Mouse (Mus musculus): ENCODE measurements around the gene Aqp7. TPM values are rescaled to one million over a fixed set of nuclear protein-coding genes. Genes with fewer than 3 reads are reported as not detected.

Aqp7 gene
- polyA plus RNA-seq, 1 experiment from 2014 or later, result not detected

DNA sequence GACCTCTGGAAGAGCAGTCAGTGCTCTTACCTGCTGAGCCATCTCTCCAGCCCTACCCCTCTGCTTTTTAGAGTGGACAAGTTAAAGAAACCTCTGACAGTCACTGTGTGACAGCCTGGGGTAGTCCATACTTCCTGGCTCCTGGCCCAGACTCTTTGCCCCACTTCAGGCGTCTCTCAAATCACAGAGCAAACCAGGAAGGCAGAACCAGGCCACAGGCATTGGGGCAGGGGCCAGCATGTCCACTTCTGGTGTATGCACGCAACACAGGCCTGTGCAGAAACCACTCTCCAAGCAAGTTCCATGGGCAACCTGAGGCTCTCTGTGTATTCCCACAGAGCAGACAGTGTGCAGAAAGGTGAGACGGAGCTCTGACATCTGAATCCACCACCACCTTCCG, 17.3 kb upstream of the Aqp7 start:
- WGBS, result 91% methylated on average over 4 of the region's 4 CpGs
- no peaks in the 10 kb centered on the region for H3K27me3 ChIP-seq (ENCODE audit: control insufficient read depth, insufficient read depth, low read length)
- no peak for ATAC-seq (ENCODE audit: low FRiP score)

GRCm38 (mm10) chr4:41063894-41064673, 16.1 kb upstream of the Aqp7 start:
- Histone ChIP-seq H3K36me3 (replicated peaks; ENCODE audit: control insufficient read depth, insufficient read depth) (no peaks in the 10 kb centered on the region), H3K9ac (no peak overlapping the region), H3K9me3 (ENCODE audit: control insufficient read depth, low read length) (no peaks in the 10 kb centered on the region), H3K4me2 (replicated peaks) (no peak overlapping the region), H3K4me1 (replicated peaks; ENCODE audit: control insufficient read depth, insufficient read depth, low read length) (no peaks in the 10 kb centered on the region), H3K4me3 (replicated peaks; ENCODE audit: low read length) (no peak overlapping the region), H3K27ac (no peak overlapping the region), H3K27me3 (ENCODE audit: control insufficient read depth, insufficient read depth, low read length) (no peaks in the 10 kb centered on the region)
- DNase-seq (ENCODE audit: low spot score) (no peak), ATAC-seq (ENCODE audit: low FRiP score) (no peak)
- WGBS, result 21% methylated on average over 16 of the region's 16 CpGs

More for the DNA sequence above, 17.3 kb upstream of the Aqp7 start:
- no peak overlapping the region for H3K9ac ChIP-seq
- no peak overlapping the region for H3K27ac ChIP-seq
- no peaks in the 10 kb centered on the region for H3K4me1 ChIP-seq (replicated peaks; ENCODE audit: control insufficient read depth, insufficient read depth, low read length)
- H3K36me3 ChIP-seq (replicated peaks; ENCODE audit: control insufficient read depth, insufficient read depth), result no peaks in the 10 kb centered on the region
- H3K4me2 ChIP-seq (replicated peaks), result no peak overlapping the region
- no peaks in the 10 kb centered on the region for H3K9me3 ChIP-seq (ENCODE audit: control insufficient read depth, low read length)
- H3K4me3 ChIP-seq (replicated peaks; ENCODE audit: low read length), result no peak overlapping the region
- no peak for DNase-seq (ENCODE audit: low spot score)

DNA sequence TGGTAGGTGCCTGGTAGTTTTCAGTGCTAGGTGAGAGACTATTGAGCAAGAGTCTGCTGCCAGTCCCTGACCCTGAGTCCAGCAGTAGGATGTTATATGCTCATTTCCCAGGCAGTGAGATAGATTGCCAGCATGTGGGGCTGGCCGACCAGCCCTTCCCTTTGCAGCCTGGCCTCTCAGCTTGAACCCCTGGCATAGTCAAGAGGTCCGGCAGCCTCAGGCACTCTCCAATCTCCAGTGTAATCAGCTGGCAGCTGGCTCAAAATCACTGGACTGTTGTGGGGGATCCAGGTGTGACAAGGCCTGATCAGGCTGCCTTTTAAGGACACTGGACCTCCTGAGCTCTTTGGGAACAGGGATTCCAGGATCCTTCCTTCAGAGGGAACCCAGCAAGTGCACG, 15.4 kb upstream of the Aqp7 start:
- no peak overlapping the region for H3K9ac ChIP-seq
- no peaks in the 10 kb centered on the region for H3K27me3 ChIP-seq (ENCODE audit: control insufficient read depth, insufficient read depth, low read length)
- no peak overlapping the region for H3K27ac ChIP-seq
- no peak overlapping the region for H3K4me2 ChIP-seq (replicated peaks)
- H3K4me1 ChIP-seq (replicated peaks; ENCODE audit: control insufficient read depth, insufficient read depth, low read length), result no peaks in the 10 kb centered on the region
- H3K36me3 ChIP-seq (replicated peaks; ENCODE audit: control insufficient read depth, insufficient read depth), result no peaks in the 10 kb centered on the region
- no peak for DNase-seq (ENCODE audit: low spot score)
- no peaks in the 10 kb centered on the region for H3K9me3 ChIP-seq (ENCODE audit: control insufficient read depth, low read length)
- ATAC-seq (ENCODE audit: low FRiP score), result no peak
- WGBS, result 65% methylated on average over 3 of the region's 3 CpGs
- H3K4me3 ChIP-seq (replicated peaks; ENCODE audit: low read length), result no peak overlapping the region

GRCm38 (mm10) chr4:41057361-41057760, 9.4 kb upstream of the Aqp7 start:
- Histone ChIP-seq H3K4me1 (replicated peaks; ENCODE audit: control insufficient read depth, insufficient read depth, low read length) (no peaks in the 10 kb centered on the region), H3K4me2 (replicated peaks) (no peak overlapping the region), H3K27me3 (ENCODE audit: control insufficient read depth, insufficient read depth, low read length) (no peaks in the 10 kb centered on the region), H3K36me3 (replicated peaks; ENCODE audit: control insufficient read depth, insufficient read depth) (no peaks in the 10 kb centered on the region), H3K27ac (no peak overlapping the region), H3K4me3 (replicated peaks; ENCODE audit: low read length) (no peak overlapping the region), H3K9ac (no peak overlapping the region), H3K9me3 (ENCODE audit: control insufficient read depth, low read length) (no peaks in the 10 kb centered on the region)
- DNase-seq (ENCODE audit: low spot score), result no peak
- 72% methylated on average over 8 of the region's 9 CpGs for WGBS
- ATAC-seq (ENCODE audit: low FRiP score), result no peak

DNA sequence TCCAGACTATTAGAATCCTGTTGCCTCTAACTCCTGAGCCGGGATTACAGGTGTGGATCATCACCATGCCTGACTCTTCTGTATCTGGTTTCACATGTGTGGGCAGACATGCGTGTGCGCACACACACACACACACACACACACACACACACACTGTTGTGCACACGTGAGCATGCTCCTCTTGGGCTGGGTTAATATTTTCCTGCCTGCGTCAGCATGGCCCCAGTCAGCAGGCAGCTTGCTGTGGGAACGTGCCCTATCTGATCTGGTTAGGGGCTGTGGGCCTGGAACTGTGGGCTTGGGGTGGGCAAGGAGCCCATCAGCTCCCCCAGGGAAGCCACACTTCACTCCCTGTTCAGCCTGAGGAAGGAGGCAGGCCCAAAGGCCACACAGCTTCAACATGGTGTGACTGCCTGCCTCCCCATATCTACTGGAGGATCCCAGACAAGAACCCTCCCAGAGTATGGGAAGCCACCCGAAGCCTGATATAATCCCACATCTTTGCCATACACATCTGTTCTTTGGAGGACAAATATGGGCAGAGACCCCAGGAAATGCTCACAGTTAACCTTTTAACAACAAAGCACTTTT, 8.9 kb upstream of the Aqp7 start:
- H3K36me3 ChIP-seq (replicated peaks; ENCODE audit: control insufficient read depth, insufficient read depth), result no peaks in the 10 kb centered on the region
- no peaks in the 10 kb centered on the region for H3K27me3 ChIP-seq (ENCODE audit: control insufficient read depth, insufficient read depth, low read length)
- H3K9me3 ChIP-seq (ENCODE audit: control insufficient read depth, low read length), result no peaks in the 10 kb centered on the region
- no peak overlapping the region for H3K4me2 ChIP-seq (replicated peaks)
- 62% methylated on average over 7 of the region's 7 CpGs for whole genome bisulfite sequencing
- H3K4me1 ChIP-seq (replicated peaks; ENCODE audit: control insufficient read depth, insufficient read depth, low read length), result no peaks in the 10 kb centered on the region
- no peak overlapping the region for H3K9ac ChIP-seq
- no peak overlapping the region for H3K27ac ChIP-seq
- DNase-seq (ENCODE audit: low spot score), result no peak
- ATAC-seq (ENCODE audit: low FRiP score), result no peak
- H3K4me3 ChIP-seq (replicated peaks; ENCODE audit: low read length), result no peak overlapping the region

DNA sequence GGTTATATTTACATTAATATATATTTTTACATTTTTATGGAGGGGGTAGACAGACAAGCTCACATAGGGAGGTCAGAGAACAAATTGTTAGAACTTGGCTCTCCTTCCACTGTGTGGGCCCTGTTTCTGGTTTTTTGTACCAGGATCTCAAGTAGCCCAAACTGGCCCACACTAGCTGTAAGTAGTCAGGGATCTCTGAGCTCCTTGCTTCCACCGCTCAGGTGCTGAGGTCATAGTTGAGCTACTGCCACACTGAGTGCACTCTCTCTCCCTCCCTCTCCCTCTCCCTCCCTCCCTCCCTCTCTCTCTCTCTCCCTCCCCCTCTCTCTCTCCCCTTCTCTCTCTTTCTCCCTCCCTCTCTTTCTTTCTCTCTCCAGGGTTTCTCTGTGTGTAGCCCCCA, 8.3 kb upstream of the Aqp7 start:
- H3K27me3 ChIP-seq (ENCODE audit: control insufficient read depth, insufficient read depth, low read length), result no peaks in the 10 kb centered on the region
- no peaks in the 10 kb centered on the region for H3K4me1 ChIP-seq (replicated peaks; ENCODE audit: control insufficient read depth, insufficient read depth, low read length)
- WGBS, result 26% methylated on average over 1 of the region's 1 CpGs
- H3K27ac ChIP-seq, result no peak overlapping the region
- H3K36me3 ChIP-seq (replicated peaks; ENCODE audit: control insufficient read depth, insufficient read depth), result no peaks in the 10 kb centered on the region
- ATAC-seq (ENCODE audit: low FRiP score) (no peak), DNase-seq (ENCODE audit: low spot score) (no peak)
- no peak overlapping the region for H3K4me3 ChIP-seq (replicated peaks; ENCODE audit: low read length)
- H3K9ac ChIP-seq, result no peak overlapping the region
- H3K9me3 ChIP-seq (ENCODE audit: control insufficient read depth, low read length), result no peaks in the 10 kb centered on the region
- H3K4me2 ChIP-seq (replicated peaks), result no peak overlapping the region

DNA sequence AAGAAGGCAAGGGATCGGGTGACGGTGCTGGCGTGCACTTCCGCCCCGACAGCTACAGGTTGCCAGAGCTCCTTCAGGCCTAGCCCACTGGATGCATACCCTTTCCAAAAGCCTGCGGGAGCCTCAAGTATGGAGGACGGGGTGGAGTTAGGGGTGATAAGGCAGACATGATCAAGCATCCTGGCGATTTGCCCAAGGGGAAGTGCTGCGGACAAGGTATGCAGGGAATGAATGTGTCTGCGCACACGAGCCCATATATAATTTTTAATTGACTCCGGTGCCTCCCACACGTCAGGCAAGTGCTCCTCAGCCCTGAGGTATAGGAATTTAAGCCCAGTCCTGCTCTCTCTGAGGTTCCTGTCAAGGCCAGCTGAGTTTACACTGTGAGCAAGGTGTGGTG, 7.2 kb upstream of the Aqp7 start:
- ATAC-seq (ENCODE audit: low FRiP score) (no peak), DNase-seq (ENCODE audit: low spot score) (no peak)
- WGBS, result 82% methylated on average over 13 of the region's 13 CpGs
- Histone ChIP-seq H3K4me2 (replicated peaks) (no peak overlapping the region), H3K9me3 (ENCODE audit: control insufficient read depth, low read length) (no peaks in the 10 kb centered on the region), H3K27me3 (ENCODE audit: control insufficient read depth, insufficient read depth, low read length) (no peaks in the 10 kb centered on the region), H3K36me3 (replicated peaks; ENCODE audit: control insufficient read depth, insufficient read depth) (no peaks in the 10 kb centered on the region), H3K4me1 (replicated peaks; ENCODE audit: control insufficient read depth, insufficient read depth, low read length) (no peaks in the 10 kb centered on the region), H3K9ac (no peak overlapping the region), H3K4me3 (replicated peaks; ENCODE audit: low read length) (no peak overlapping the region), H3K27ac (no peak overlapping the region)

GRCm38 (mm10) chr4:41051781-41052180, 3.8 kb upstream of the Aqp7 start:
- 85% methylated on average over 7 of the region's 7 CpGs for WGBS
- H3K4me1 ChIP-seq (replicated peaks; ENCODE audit: control insufficient read depth, insufficient read depth, low read length), result no peaks in the 10 kb centered on the region
- no peak for ATAC-seq (ENCODE audit: low FRiP score)
- H3K4me2 ChIP-seq (replicated peaks), result no peak overlapping the region
- H3K9ac ChIP-seq, result no peak overlapping the region
- no peak for DNase-seq (ENCODE audit: low spot score)
- no peak overlapping the region for H3K4me3 ChIP-seq (replicated peaks; ENCODE audit: low read length)
- no peaks in the 10 kb centered on the region for H3K36me3 ChIP-seq (replicated peaks; ENCODE audit: control insufficient read depth, insufficient read depth)
- H3K27ac ChIP-seq, result no peak overlapping the region
- no peaks in the 10 kb centered on the region for H3K27me3 ChIP-seq (ENCODE audit: control insufficient read depth, insufficient read depth, low read length)
- H3K9me3 ChIP-seq (ENCODE audit: control insufficient read depth, low read length), result no peaks in the 10 kb centered on the region

GRCm38 (mm10) chr4:41050726-41051675, 3.1 kb upstream of the Aqp7 start:
- peak overlapping the region; percentile 48 for H3K4me2 ChIP-seq (replicated peaks)
- DNase-seq (ENCODE audit: low spot score) (peak; percentile 95), ATAC-seq (ENCODE audit: low FRiP score) (peak; percentile 78; the same call in 1 of the 2 replicates)
- H3K4me3 ChIP-seq (replicated peaks; ENCODE audit: low read length), result no peak overlapping the region
- H3K9me3 ChIP-seq (ENCODE audit: control insufficient read depth, low read length), result no peaks in the 10 kb centered on the region
- H3K4me1 ChIP-seq (replicated peaks; ENCODE audit: control insufficient read depth, insufficient read depth, low read length), result no peaks in the 10 kb centered on the region
- H3K27me3 ChIP-seq (ENCODE audit: control insufficient read depth, insufficient read depth, low read length), result no peaks in the 10 kb centered on the region
- H3K9ac ChIP-seq, result peak overlapping the region; percentile 49
- H3K27ac ChIP-seq, result no peak overlapping the region
- H3K36me3 ChIP-seq (replicated peaks; ENCODE audit: control insufficient read depth, insufficient read depth), result no peaks in the 10 kb centered on the region
- 35% methylated on average over 16 of the region's 16 CpGs for WGBS
